1 mouse cellular context compared by ENCODE assay signal in genomic region chr1:158241848-158242556, GRCm38 (mm10).
TF ChIP-seq lines count a peak whose summit lies in the region.

No protein-coding gene starts in this region.

TF ChIP-seq in MEL, 35 proteins besides CTCF, POLR2A, EP300 and RAD21 (continued from another document):
- TF ChIP-seq E2F4 (IDR thresholded peaks at IDR 0.05; ENCODE audit: borderline replicate concordance, low read depth, low read length) = no peak
- TF ChIP-seq ZKSCAN1 (IDR thresholded peaks at IDR 0.05; ENCODE audit: low read depth, low read length) = no peak
- no peak for TF ChIP-seq CHD1 (IDR thresholded peaks at IDR 0.05; ENCODE audit: low read depth, low read length)
- no peak for TF ChIP-seq NELFE (IDR thresholded peaks at IDR 0.05; ENCODE audit: low read depth, low read length)
- TF ChIP-seq SIN3A (IDR thresholded peaks at IDR 0.05; ENCODE audit: low read length) = peak; percentile 42; the same call in 1 of the 2 replicates
